Mouse (Mus musculus): Measurements from ENCODE around the gene Rcn3. TPM values are rescaled to one million over a fixed set of nuclear protein-coding genes. Genes with fewer than 3 reads are reported as not detected.

Rcn3 gene
- polyA plus RNA-seq, 1 experiment from 2014 or later: 262 TPM

DNA sequence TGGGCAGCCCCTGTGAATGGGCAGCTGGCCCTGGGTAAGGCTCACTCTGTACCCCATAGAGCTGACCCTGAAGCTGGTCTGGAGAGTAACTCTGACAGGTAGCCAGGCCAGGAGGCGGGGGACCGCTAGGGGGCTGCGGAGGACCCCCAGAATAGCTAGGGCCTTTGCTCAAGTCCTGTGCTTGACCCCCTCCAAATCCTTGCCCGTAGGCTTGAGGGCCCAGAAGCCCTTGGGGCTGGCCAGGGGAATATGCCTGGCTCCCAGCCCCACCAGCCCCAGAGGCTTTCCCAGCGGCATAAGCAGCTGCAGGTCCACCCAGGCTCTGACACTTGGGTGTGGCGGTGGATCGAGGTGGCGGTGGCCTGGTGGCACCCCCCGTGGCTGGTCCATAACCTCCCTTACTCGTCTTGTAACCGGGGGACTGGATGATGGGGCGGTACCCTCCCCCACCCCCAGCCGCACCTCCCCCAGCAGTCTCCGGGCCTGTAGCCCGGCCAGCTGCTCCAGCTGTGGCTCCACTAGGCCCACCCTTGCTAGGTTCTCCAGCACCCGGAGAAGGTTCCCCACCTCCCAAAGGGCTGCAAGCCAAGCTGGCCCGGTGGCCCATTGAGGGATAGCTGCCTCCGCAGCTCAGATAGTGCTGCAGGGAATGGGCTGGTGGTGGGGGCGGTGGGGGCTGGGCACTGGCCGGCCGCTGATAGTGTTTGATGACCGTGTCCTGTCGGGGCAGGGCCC lies 42.9 kb downstream of the Rcn3 start:
- no peak overlapping the region for H3K4me2 ChIP-seq (ENCODE audit: low read length)
- peaks cover 67% of the 10 kb centered on the region for H3K36me3 ChIP-seq (ENCODE audit: control insufficient read depth, insufficient read depth, low read length)
- 92% methylated on average over 23 of the region's 23 CpGs for WGBS
- no peaks in the 10 kb centered on the region for H3K9me3 ChIP-seq (ENCODE audit: control insufficient read depth, low read length)
- no peak for ATAC-seq (ENCODE audit: insufficient number of reproducible peaks, insufficient read depth, low FRiP score, low read depth)
- no peak overlapping the region for H3K4me3 ChIP-seq (ENCODE audit: control insufficient read depth in 1 of 2, insufficient read depth in 1 of 2, low read depth in 1 of 2, low read length in 2 of 2)
- H3K27me3 ChIP-seq (ENCODE audit: control insufficient read depth, insufficient read depth, low read length): no peaks in the 10 kb centered on the region
- peaks cover 7 to 14% of the 10 kb centered on the region in 2 experiments; a peak in 3 of 4 replicates for H3K4me1 ChIP-seq (ENCODE audit: control insufficient read depth in 2 of 2, insufficient read depth in 2 of 2, low read length in 2 of 2)
- no peak overlapping the region for H3K27ac ChIP-seq (replicated peaks in 1 of 2; ENCODE audit: control insufficient read depth in 1 of 2, insufficient read depth in 1 of 2, low read depth in 2 of 2, low read length in 2 of 2)
- no peak overlapping the region for H3K9ac ChIP-seq (ENCODE audit: low read length)

GRCm38 (mm10) chr7:45048001-45048890 lies 43.8 kb downstream of the Rcn3 start:
- Histone ChIP-seq H3K4me2 (ENCODE audit: low read length) (no peak overlapping the region), H3K36me3 (ENCODE audit: control insufficient read depth, insufficient read depth, low read length) (peaks cover 75% of the 10 kb centered on the region), H3K4me1 (ENCODE audit: control insufficient read depth in 2 of 2, insufficient read depth in 2 of 2, low read length in 2 of 2) (peaks cover 7 to 14% of the 10 kb centered on the region in 2 experiments; a peak in 3 of 4 replicates), H3K9ac (ENCODE audit: low read length) (no peak overlapping the region), H3K9me3 (ENCODE audit: control insufficient read depth, low read length) (no peaks in the 10 kb centered on the region), H3K27me3 (ENCODE audit: control insufficient read depth, insufficient read depth, low read length) (no peaks in the 10 kb centered on the region), H3K27ac (replicated peaks in 1 of 2; ENCODE audit: control insufficient read depth in 1 of 2, insufficient read depth in 1 of 2, low read depth in 2 of 2, low read length in 2 of 2) (no peak overlapping the region), H3K4me3 (ENCODE audit: control insufficient read depth in 1 of 2, insufficient read depth in 1 of 2, low read depth in 1 of 2, low read length in 2 of 2) (no peak overlapping the region)
- no peak for ATAC-seq (ENCODE audit: insufficient number of reproducible peaks, insufficient read depth, low FRiP score, low read depth)
- WGBS: 92% methylated on average over 36 of the region's 38 CpGs

DNA sequence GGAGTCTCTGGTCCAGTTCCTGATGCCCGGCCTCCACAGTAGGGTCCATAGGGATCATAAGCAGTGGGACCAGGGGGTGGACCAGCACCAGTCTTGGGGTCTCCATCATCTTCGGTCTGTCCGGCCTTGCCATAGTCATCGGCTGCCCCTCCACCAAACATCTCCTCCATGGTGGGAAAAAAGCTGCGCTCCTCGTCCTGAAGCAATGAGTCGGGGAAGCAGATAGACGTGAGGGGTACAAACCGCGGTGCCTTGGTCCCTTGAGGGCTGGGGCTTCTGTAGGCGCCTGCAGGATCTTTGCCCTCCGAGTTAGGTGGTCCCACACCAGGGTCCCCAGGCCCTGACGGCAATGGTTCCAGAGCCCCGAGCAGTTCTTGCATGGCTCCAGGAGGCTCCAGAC lies 44.5 kb downstream of the Rcn3 start:
- Histone ChIP-seq H3K4me2 (ENCODE audit: low read length) (no peak overlapping the region), H3K4me3 (ENCODE audit: control insufficient read depth in 1 of 2, insufficient read depth in 1 of 2, low read depth in 1 of 2, low read length in 2 of 2) (no peak overlapping the region), H3K27ac (replicated peaks in 1 of 2; ENCODE audit: control insufficient read depth in 1 of 2, insufficient read depth in 1 of 2, low read depth in 2 of 2, low read length in 2 of 2) (no peak overlapping the region), H3K36me3 (ENCODE audit: control insufficient read depth, insufficient read depth, low read length) (peaks cover 83% of the 10 kb centered on the region), H3K9ac (ENCODE audit: low read length) (no peak overlapping the region), H3K4me1 (ENCODE audit: control insufficient read depth in 2 of 2, insufficient read depth in 2 of 2, low read length in 2 of 2) (peaks cover 7 to 14% of the 10 kb centered on the region in 2 experiments; a peak in 3 of 4 replicates), H3K9me3 (ENCODE audit: control insufficient read depth, low read length) (no peaks in the 10 kb centered on the region), H3K27me3 (ENCODE audit: control insufficient read depth, insufficient read depth, low read length) (no peaks in the 10 kb centered on the region)
- 96% methylated on average over 14 of the region's 14 CpGs for WGBS
- no peak for ATAC-seq (ENCODE audit: insufficient number of reproducible peaks, insufficient read depth, low FRiP score, low read depth)

GRCm38 (mm10) chr7:45046853-45047350 lies 45.1 kb downstream of the Rcn3 start:
- Histone ChIP-seq H3K27me3 (ENCODE audit: control insufficient read depth, insufficient read depth, low read length) (no peaks in the 10 kb centered on the region), H3K4me3 (ENCODE audit: control insufficient read depth in 1 of 2, insufficient read depth in 1 of 2, low read depth in 1 of 2, low read length in 2 of 2) (no peak overlapping the region), H3K4me1 (ENCODE audit: control insufficient read depth in 2 of 2, insufficient read depth in 2 of 2, low read length in 2 of 2) (peaks cover 7 to 13% of the 10 kb centered on the region in 2 experiments; a peak in 3 of 4 replicates), H3K4me2 (ENCODE audit: low read length) (no peak overlapping the region), H3K9me3 (ENCODE audit: control insufficient read depth, low read length) (no peaks in the 10 kb centered on the region), H3K36me3 (ENCODE audit: control insufficient read depth, insufficient read depth, low read length) (peaks cover 89% of the 10 kb centered on the region), H3K27ac (replicated peaks in 1 of 2; ENCODE audit: control insufficient read depth in 1 of 2, insufficient read depth in 1 of 2, low read depth in 2 of 2, low read length in 2 of 2) (no peak overlapping the region), H3K9ac (ENCODE audit: low read length) (no peak overlapping the region)
- WGBS: 92% methylated on average over 26 of the region's 26 CpGs
- no peak for ATAC-seq (ENCODE audit: insufficient number of reproducible peaks, insufficient read depth, low FRiP score, low read depth)

GRCm38 (mm10) chr7:45045741-45046140 lies 46.3 kb downstream of the Rcn3 start:
- ATAC-seq (ENCODE audit: insufficient number of reproducible peaks, insufficient read depth, low FRiP score, low read depth): no peak
- Histone ChIP-seq H3K27ac (replicated peaks in 1 of 2; ENCODE audit: control insufficient read depth in 1 of 2, insufficient read depth in 1 of 2, low read depth in 2 of 2, low read length in 2 of 2) (no peak overlapping the region), H3K4me3 (ENCODE audit: control insufficient read depth in 1 of 2, insufficient read depth in 1 of 2, low read depth in 1 of 2, low read length in 2 of 2) (no peak overlapping the region), H3K36me3 (ENCODE audit: control insufficient read depth, insufficient read depth, low read length) (peaks cover 100% of the 10 kb centered on the region), H3K4me2 (ENCODE audit: low read length) (no peak overlapping the region), H3K9ac (ENCODE audit: low read length) (no peak overlapping the region), H3K9me3 (ENCODE audit: control insufficient read depth, low read length) (no peaks in the 10 kb centered on the region), H3K4me1 (ENCODE audit: control insufficient read depth in 2 of 2, insufficient read depth in 2 of 2, low read length in 2 of 2) (0 out of 4 replicates have a peak, but pooled peaks cover 0 to 2% of the 10 kb centered on the region in 2 experiments), H3K27me3 (ENCODE audit: control insufficient read depth, insufficient read depth, low read length) (no peaks in the 10 kb centered on the region)
- 95% methylated on average over 22 of the region's 22 CpGs for WGBS

- no peak for ATAC-seq (ENCODE audit: insufficient number of reproducible peaks, insufficient read depth, low FRiP score, low read depth)
These were observed 48.7 kb downstream of the Rcn3 start for GRCm38 (mm10) chr7:45043307-45043706.

GRCm38 (mm10) chr7:45040851-45041250 lies 51.2 kb downstream of the Rcn3 start:
- no peak overlapping the region for H3K4me3 ChIP-seq (ENCODE audit: control insufficient read depth in 1 of 2, insufficient read depth in 1 of 2, low read depth in 1 of 2, low read length in 2 of 2)
- no peak for ATAC-seq (ENCODE audit: insufficient number of reproducible peaks, insufficient read depth, low FRiP score, low read depth)
- no peaks in the 10 kb centered on the region for H3K9me3 ChIP-seq (ENCODE audit: control insufficient read depth, low read length)
- no peaks in the 10 kb centered on the region for H3K27me3 ChIP-seq (ENCODE audit: control insufficient read depth, insufficient read depth, low read length)
- H3K4me2 ChIP-seq (ENCODE audit: low read length): no peak overlapping the region
- H3K27ac ChIP-seq (replicated peaks in 1 of 2; ENCODE audit: control insufficient read depth in 1 of 2, insufficient read depth in 1 of 2, low read depth in 2 of 2, low read length in 2 of 2): no peak overlapping the region
- H3K36me3 ChIP-seq (ENCODE audit: control insufficient read depth, insufficient read depth, low read length): peaks cover 100% of the 10 kb centered on the region
- H3K9ac ChIP-seq (ENCODE audit: low read length): no peak overlapping the region
- H3K4me1 ChIP-seq (ENCODE audit: control insufficient read depth in 2 of 2, insufficient read depth in 2 of 2, low read length in 2 of 2): no peaks in the 10 kb centered on the region
- WGBS: 87% methylated on average over 9 of the region's 9 CpGs

More at GRCm38 (mm10) chr7:45043307-45043706, 48.7 kb downstream of the Rcn3 start:
- Histone ChIP-seq H3K36me3 (ENCODE audit: control insufficient read depth, insufficient read depth, low read length) (peaks cover 100% of the 10 kb centered on the region), H3K4me1 (ENCODE audit: control insufficient read depth in 2 of 2, insufficient read depth in 2 of 2, low read length in 2 of 2) (no peaks in the 10 kb centered on the region), H3K9me3 (ENCODE audit: control insufficient read depth, low read length) (no peaks in the 10 kb centered on the region), H3K4me2 (ENCODE audit: low read length) (no peak overlapping the region), H3K27me3 (ENCODE audit: control insufficient read depth, insufficient read depth, low read length) (no peaks in the 10 kb centered on the region), H3K27ac (replicated peaks in 1 of 2; ENCODE audit: control insufficient read depth in 1 of 2, insufficient read depth in 1 of 2, low read depth in 2 of 2, low read length in 2 of 2) (no peak overlapping the region), H3K4me3 (ENCODE audit: control insufficient read depth in 1 of 2, insufficient read depth in 1 of 2, low read depth in 1 of 2, low read length in 2 of 2) (no peak overlapping the region), H3K9ac (ENCODE audit: low read length) (no peak overlapping the region)
- 97% methylated on average over 14 of the region's 14 CpGs for WGBS

All from heart, embryonic 14.5 days (tissue).